Mouse (Mus musculus) CD8-positive naive resting alpha-beta T cell, adult 2 months (primary cell): ENCODE results near the gene Gp5.
"Not testable (repeated sequence)": the region's sequence is repeated elsewhere in the genome, so short reads cannot be mapped to it uniquely, and the experiment has no call there.

ENCODE experiments used
- DNase-seq, 2 experiments: peaks; one replicate each; pipeline ENCODE4 v3.0.0; 2022; ENCODE audit warnings: low read depth in 2 of 2, low spot score in 2 of 2

Gene Gp5

GRCm38 (mm10) chr16:30310647-30311046 lies at the start of gene Gp5:
Gene Gp5 (minus strand): TSS chr16:30310779.
- DNase-seq: no peak

- not testable (repeated sequence) for DNase-seq
Measured at GRCm38 (mm10) chr16:30353489-30353888, 42.9 kb upstream of the Gp5 start.

DNA sequence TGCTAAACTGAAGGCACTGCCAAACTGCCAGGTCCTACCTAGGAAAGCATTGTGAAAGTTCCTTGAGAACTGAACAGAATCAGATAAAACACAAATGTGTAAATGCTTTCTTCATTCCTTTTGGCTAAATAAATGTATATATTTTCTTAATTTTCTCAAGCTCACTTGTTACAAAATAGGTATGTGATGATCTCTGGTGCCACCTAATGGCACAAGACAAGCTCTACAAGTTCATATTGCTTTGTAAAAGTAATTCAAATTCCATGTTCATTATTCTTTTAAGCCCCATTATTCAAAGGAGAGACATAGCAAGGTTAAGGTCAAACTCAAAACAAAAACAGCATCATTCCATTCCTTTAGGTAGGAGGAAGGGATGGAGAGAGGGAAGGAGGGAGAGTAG lies 3.7 kb upstream of the Gp5 start:
- no peak for DNase-seq

DNA sequence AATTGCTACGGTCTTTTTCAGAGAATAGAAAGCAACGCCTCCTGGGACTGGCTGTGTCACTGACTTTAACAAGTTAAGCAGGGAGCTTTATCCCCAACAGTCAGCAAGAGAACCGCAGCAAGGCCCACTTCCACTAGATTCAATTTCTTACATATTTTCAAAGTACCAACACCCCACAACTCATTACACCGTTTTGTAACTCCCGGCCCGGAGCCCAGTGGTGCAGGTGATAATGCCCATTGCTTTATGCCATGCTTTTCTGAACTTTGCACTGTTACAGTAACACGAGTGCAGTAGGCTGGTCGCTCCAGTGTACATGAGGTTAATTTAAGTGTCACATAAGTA lies 436 bp downstream of the Gp5 start:
- DNase-seq: no peak

- no peak for DNase-seq
Measured at GRCm38 (mm10) chr16:30309395-30310170, 996 bp downstream of the Gp5 start.

DNA sequence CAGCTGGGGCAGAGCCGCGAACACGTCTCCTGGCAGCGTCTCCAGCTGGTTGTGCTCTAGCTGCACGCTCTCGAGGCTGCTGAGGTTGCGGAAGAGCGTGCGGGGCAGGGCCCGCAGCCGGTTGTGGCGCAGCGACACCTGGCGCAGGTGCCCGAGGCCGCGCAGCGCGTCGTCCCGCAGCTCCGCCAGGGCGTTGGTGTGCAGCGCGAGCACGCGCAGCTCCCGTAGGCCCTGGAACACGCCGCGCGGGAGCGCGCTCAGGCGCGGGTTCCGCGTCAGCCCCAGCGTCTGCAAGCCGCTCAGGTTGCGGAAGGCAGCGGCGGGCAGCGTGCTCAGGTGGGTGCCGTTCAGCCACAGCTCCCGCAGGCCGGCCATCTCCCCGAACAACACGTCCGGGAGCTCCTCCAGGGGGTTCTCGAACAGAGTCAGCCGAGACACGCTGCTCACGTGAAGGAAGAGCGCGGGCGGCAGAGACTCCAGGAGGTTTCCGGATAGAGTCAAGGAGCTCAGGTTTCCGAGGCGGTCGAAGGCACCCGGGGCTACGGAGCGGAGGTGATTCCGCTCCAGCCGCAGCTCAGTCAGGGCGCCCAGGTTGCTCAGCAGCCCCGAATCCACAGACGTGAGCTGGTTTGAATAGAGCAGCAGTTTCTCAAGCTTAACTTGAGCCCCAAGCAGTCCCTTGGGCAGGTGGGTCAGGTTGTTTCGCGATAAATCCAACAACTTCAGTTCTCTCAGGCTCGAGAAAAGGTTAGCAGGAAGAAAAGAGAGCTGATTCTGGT lies 1.8 kb downstream of the Gp5 start:
- DNase-seq: peak in 1 of 2 experiments; percentile 9

GRCm38 (mm10) chr16:30307961-30308615 lies 2.5 kb downstream of the Gp5 start:
- DNase-seq: no peak

GRCm38 (mm10) chr16:30307306-30307705 lies 3.3 kb downstream of the Gp5 start:
- no peak for DNase-seq

DNA sequence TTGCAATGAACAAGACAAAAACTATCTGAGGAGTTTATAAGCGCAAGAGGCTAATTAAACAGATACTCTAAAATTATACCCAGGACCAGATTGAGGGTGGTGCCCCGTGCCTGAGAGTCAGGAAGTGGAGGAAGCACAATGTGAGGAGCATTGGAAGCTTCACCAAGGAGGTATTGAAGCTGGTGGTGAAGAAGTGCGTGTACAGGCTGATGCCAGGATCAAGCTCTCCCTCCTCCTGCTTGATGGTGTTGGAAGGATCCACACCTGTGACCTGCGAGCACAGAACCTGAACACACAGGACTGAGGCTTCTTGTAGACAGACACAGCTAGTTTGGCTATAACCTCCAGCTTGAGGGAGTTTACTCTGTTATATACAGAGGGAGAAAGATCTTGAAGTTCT lies 4.5 kb downstream of the Gp5 start:
- DNase-seq: no peak

DNA sequence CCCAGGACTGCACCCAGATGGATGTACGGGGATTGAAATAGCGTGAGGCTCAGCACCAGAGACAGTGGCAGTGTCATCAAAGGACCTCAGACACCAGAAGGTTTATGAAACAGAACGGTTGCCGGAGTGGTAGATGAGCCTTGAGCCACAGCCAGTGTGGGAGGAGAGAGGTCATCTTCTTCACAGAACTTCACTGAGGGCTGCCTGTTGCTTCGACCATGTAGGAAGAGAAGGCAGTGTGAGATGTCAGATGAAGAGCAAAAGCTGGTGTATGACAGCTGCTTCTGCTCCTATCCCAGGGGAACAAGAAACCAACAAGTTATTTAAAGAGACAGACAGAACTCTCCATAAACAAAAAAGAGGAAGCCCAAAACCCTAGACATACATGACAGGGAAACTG lies 6.3 kb downstream of the Gp5 start:
- DNase-seq: no peak

DNA sequence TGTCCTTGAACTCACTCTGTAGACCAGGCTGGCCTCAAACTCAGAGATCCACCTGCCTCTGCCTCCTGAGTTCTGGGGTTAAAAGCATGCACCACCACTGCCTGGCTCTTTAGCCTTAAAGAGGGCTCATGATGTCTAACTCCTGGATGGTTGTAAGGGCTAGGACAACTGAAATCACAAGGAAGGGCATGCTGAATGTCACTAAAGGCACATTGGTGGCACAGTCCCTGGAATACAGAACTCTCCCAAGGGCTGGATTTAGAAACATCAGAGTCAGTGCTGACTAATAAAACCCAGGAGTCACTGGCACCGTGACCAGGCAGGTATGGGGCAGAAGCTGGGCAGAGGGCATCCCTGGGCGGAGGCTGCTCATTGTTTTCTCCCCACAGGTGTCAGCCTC lies 7.2 kb downstream of the Gp5 start:
- no peak for DNase-seq

DNA sequence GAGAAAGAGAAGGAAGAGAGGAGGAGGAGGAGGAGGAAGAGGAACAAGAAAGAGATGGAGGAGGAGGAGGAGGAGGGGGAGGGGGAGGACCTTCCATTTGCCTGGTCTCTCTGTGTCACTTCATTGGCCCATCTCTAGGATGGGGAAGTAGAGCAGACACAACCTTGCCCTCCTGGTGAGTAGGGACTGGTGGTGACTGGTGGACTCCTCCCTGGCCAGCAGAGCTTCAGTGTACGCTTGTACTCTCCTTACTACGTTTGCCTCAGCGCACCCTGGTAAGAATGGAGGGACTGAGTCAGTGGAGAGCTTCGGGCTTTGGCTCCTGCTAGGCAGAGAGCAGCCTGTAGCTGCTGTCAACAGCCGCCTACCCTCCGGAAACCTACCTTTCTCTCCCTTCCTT lies 7.9 kb downstream of the Gp5 start:
- no peak for DNase-seq

GRCm38 (mm10) chr16:30299711-30300277 lies 10.8 kb downstream of the Gp5 start:
- no peak for DNase-seq

DNA sequence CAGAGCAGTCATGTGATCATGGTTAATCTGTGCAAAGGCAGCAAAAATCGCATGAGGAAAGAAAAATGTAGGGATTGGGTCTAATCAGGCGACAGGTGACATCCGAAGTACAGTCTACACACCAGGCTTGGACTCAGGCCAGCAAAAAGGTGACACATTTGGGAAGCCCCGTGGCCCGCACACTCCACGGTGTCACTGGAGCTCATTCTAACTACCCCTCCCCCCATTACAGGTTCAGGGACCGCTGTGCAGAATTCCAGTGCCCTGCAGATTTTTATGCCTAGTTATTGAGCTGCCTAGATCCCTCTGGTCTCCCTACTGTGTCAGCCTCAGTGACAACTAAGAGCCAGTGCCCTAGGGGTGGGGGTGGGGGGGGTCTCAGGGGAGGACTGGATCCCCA lies 13.1 kb downstream of the Gp5 start:
- DNase-seq: no peak

- no peak for DNase-seq
Measured at GRCm38 (mm10) chr16:30296601-30297275, 13.8 kb downstream of the Gp5 start.

- DNase-seq: no peak
Measured at GRCm38 (mm10) chr16:30295106-30295505, 15.5 kb downstream of the Gp5 start.

- DNase-seq: no peak
Measured at GRCm38 (mm10) chr16:30290436-30290835, 20.1 kb downstream of the Gp5 start.

DNA sequence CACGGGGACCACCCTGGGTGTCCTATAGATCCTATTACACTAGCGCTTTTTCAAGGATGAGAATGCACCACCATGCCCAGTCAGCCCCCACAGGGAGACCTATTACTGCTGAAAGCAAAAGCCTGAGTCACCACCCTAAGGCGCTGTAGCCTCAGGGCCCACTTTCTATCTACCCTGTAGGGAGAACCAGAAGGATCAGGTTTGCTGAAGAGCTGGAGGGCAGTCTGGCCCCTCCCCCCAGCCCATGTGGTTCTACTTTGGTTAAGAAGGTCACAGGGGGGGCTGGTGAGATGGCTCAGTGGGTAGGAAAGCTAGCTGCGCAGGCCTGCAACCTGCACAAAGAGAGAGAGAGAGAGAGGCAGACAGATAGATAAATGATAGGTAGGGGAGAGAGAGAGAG lies 24.9 kb downstream of the Gp5 start:
- DNase-seq: no peak

DNA sequence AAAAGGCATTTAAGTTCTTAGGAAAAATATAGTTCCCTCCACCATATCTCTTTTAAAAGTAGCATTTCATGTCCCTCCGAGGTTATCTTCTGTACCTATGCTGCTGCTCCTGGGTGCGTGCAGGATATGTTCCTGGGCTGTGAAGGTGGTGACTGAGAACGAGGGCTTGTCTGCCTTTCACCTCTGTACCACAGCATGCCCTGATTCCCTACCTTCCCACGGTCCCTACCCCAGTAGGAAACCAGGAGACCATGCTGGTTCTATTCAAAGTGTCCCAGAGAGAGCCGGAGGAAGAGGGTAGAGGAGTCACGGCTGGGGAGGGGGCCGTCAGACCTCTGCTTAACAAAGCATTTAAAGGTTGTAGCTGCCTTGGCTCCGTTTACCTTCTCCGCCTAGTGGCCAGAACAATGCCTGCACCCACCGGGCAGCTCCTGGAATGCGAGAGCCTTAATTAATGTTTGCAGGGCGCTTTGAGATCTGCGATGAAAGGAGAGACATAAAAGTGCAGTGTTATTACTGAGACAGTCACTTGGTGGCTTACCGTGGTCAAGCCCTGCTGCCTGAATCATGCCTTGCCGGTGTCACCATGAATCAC lies 26.7 kb downstream of the Gp5 start:
- DNase-seq: peak in 1 of 2 experiments; percentile 9

DNA sequence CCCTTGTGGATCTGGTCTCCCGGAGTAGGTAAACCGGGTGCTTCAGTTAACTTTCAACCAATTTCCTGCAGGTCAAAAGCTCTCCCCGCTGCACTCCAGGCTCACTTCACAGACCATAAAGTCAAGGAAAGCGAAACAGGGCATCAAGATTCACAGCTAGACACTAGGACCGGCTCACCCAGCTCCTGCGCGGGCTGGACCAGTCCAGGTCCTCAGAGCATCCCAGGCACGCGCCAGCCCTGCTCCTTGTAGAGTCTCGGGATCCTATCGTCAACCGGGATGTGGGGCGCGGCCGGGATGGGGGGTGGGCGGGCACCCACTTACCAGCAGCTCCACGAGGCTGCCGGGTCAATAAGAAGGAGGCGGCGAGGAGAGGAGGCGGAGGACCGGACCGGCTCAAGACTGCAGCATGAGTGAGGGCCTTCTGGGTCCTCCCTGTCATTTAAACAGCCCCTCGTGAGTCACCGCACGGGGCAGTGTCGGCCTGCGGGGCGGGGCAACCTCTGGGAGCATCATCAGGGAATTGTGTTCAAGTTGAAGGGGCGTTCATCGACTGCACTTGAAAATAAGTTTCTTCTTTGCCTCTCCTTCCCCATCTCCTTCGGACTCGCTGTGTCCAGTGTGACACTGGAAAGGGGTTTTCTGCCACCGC lies 27.6 kb downstream of the Gp5 start, which contains the start of gene Lrrc15:
Gene Lrrc15 (minus strand): TSS at position 413 of the 652 bp plus-strand sequence.
- no peak for DNase-seq
